Mouse (Mus musculus) C2C12 (cell line): ENCODE results near the gene Tedc2. TPM values are rescaled to one million over a fixed set of nuclear protein-coding genes. Genes with fewer than 3 reads are reported as not detected.

Experiments used
- H3K27me3 ChIP-seq: one replicate; pipeline ENCODE4 v1.6.1; 2011; ENCODE audit not compliant: control insufficient read depth, insufficient read depth, insufficient read length
- H3K36me3 ChIP-seq: one replicate; pipeline ENCODE4 v1.6.1; 2011; ENCODE audit not compliant: control insufficient read depth, insufficient read depth
- H3K4me3 ChIP-seq: one replicate; pipeline ENCODE4 v1.5.1; 2011; ENCODE audit warnings: mild to moderate bottlenecking, control low read depth; ENCODE audit not compliant: poor library complexity, insufficient read depth, severe bottlenecking
- H3K79me2 ChIP-seq: one replicate; pipeline ENCODE4 v1.6.1; 2011; ENCODE audit not compliant: control insufficient read depth, insufficient read depth
- H3K79me3 ChIP-seq: one replicate; pipeline ENCODE4 v1.6.1; 2011; ENCODE audit warnings: low read depth, control low read depth
- H3ac ChIP-seq: one replicate; pipeline ENCODE3; 2011; ENCODE audit warnings: low read depth; ENCODE audit not compliant: control insufficient read depth, insufficient read length
- CEBPB ChIP-seq: IDR thresholded peaks from one replicate; pipeline ENCODE4 v1.6.1; 2011; ENCODE audit warnings: low read depth, mild to moderate bottlenecking, control low read depth, moderate library complexity
- CTCF ChIP-seq: IDR thresholded peaks from one replicate; pipeline ENCODE4 v1.5.1; 2011; ENCODE audit not compliant: control insufficient read depth, insufficient read depth, insufficient read length
- FOSL1 ChIP-seq: IDR thresholded peaks from one replicate; pipeline ENCODE4 v1.8.0; 2011; ENCODE audit warnings: mild to moderate bottlenecking, low read length; ENCODE audit not compliant: poor library complexity, insufficient read depth, severe bottlenecking
- MAX ChIP-seq: IDR thresholded peaks from one replicate; pipeline ENCODE4 v1.6.1; 2011; ENCODE audit warnings: mild to moderate bottlenecking, control low read depth
- MYOD1 ChIP-seq: IDR thresholded peaks from one replicate; pipeline ENCODE4 v1.6.1; 2011; ENCODE audit warnings: low read depth; ENCODE audit not compliant: control insufficient read depth, insufficient read length
- MYOG ChIP-seq: IDR thresholded peaks from one replicate; pipeline ENCODE4 v1.6.1; 2011; ENCODE audit not compliant: control insufficient read depth, insufficient read length; ENCODE audit errors: extremely low read depth
- USF1 ChIP-seq: IDR thresholded peaks from one replicate; pipeline ENCODE4 v1.6.1; 2011; ENCODE audit warnings: low read depth, mild to moderate bottlenecking, control low read depth, moderate library complexity
- polyA plus RNA-seq: library from polyadenylated mRNA; unstranded; fragments of >200 nt; fragmentation: generic; extraction: Trizol; gene quantifications from one replicate; pipeline ENCODE4 v1.2.1, GENCODE M21; 2012; ENCODE audit warnings: missing spikeins

Gene Tedc2
- polyA plus RNA-seq, 1 experiment = 13.2 TPM

- H3ac ChIP-seq = no peak overlapping the region
- H3K79me3 ChIP-seq = no peaks in the 10 kb centered on the region
- H3K36me3 ChIP-seq = no peaks in the 10 kb centered on the region
- TF ChIP-seq CTCF (no peak), MYOG (no peak), USF1 (no peak), FOSL1 (no peak), CEBPB (no peak)
- no peak overlapping the region for H3K4me3 ChIP-seq
- no peaks in the 10 kb centered on the region for H3K79me2 ChIP-seq
- H3K27me3 ChIP-seq = no peaks in the 10 kb centered on the region
Observed at GRCm38 (mm10) chr17:24193769-24194168, 26.9 kb downstream of the Tedc2 start.

DNA sequence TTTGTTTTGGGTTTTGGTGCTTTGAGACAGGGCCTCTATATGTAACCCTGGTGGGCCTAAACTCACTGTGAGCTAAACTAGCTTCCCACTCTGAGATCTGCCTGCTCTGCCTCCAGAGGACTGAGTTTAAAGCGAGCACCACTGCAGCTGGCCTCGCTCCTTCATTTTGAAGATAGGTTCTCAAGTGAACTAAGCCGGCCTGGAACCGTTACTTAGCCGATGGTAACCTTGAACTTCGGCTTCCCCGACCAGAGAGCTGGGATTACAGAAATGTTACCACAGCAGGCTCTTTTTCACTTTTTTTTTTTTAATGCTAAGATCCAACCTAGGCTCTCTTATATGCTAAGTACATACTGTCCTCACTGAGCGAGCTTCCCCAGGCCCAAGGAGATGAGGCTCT, 27.4 kb downstream of the Tedc2 start:
- H3K79me3 ChIP-seq = no peaks in the 10 kb centered on the region
- no peaks in the 10 kb centered on the region for H3K79me2 ChIP-seq
- H3ac ChIP-seq = no peak overlapping the region
- H3K4me3 ChIP-seq = no peak overlapping the region
- no peak for TF ChIP-seq CEBPB
- no peak for TF ChIP-seq MYOG
- no peak for TF ChIP-seq MAX
- no peak for TF ChIP-seq CTCF
- TF ChIP-seq MYOD1 = no peak
- no peak for TF ChIP-seq USF1
- no peak for TF ChIP-seq FOSL1
- no peaks in the 10 kb centered on the region for H3K36me3 ChIP-seq
- no peaks in the 10 kb centered on the region for H3K27me3 ChIP-seq

DNA sequence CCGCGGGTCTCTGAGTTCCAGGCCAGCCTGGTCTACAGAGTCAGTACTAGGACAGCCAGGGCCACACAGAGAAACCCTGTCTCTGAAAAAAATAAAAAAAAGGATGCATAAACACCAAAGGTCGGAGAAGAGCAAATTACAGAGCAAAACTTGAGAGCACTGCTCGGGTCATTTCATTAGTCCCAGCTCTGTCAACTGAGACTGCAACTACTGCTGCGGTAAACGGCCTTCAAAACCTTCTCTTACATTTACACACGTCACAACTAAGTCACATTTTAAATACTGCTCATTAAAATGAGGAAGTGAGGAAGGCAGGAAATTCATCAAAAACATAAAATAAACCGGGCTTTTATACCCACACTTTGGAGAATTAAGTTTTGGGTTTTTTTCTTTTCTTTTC, 27.8 kb downstream of the Tedc2 start:
- no peak overlapping the region for H3ac ChIP-seq
- H3K79me2 ChIP-seq = no peaks in the 10 kb centered on the region
- no peaks in the 10 kb centered on the region for H3K79me3 ChIP-seq
- H3K4me3 ChIP-seq = no peak overlapping the region
- H3K36me3 ChIP-seq = no peaks in the 10 kb centered on the region
- no peaks in the 10 kb centered on the region for H3K27me3 ChIP-seq
- TF ChIP-seq CTCF (no peak), MAX (no peak), MYOD1 (no peak), USF1 (no peak), MYOG (no peak), CEBPB (no peak), FOSL1 (no peak)

- no peak overlapping the region for H3ac ChIP-seq
- H3K79me2 ChIP-seq = no peaks in the 10 kb centered on the region
- H3K79me3 ChIP-seq = no peaks in the 10 kb centered on the region
- H3K27me3 ChIP-seq = no peaks in the 10 kb centered on the region
- H3K36me3 ChIP-seq = no peaks in the 10 kb centered on the region
- H3K4me3 ChIP-seq = no peak overlapping the region
- no peak for TF ChIP-seq USF1
- TF ChIP-seq CEBPB = no peak
Observed at GRCm38 (mm10) chr17:24191481-24191880, 29.2 kb downstream of the Tedc2 start.

GRCm38 (mm10) chr17:24190934-24191333, 29.7 kb downstream of the Tedc2 start:
- H3K27me3 ChIP-seq = no peaks in the 10 kb centered on the region
- no peaks in the 10 kb centered on the region for H3K79me2 ChIP-seq
- H3ac ChIP-seq = no peak overlapping the region
- no peaks in the 10 kb centered on the region for H3K36me3 ChIP-seq
- no peaks in the 10 kb centered on the region for H3K79me3 ChIP-seq
- no peak for TF ChIP-seq MYOG
- no peak for TF ChIP-seq FOSL1
- no peak for TF ChIP-seq CEBPB
- no peak for TF ChIP-seq USF1
- TF ChIP-seq MYOD1 = no peak
- no peak for TF ChIP-seq MAX
- TF ChIP-seq CTCF = no peak
- no peak overlapping the region for H3K4me3 ChIP-seq

DNA sequence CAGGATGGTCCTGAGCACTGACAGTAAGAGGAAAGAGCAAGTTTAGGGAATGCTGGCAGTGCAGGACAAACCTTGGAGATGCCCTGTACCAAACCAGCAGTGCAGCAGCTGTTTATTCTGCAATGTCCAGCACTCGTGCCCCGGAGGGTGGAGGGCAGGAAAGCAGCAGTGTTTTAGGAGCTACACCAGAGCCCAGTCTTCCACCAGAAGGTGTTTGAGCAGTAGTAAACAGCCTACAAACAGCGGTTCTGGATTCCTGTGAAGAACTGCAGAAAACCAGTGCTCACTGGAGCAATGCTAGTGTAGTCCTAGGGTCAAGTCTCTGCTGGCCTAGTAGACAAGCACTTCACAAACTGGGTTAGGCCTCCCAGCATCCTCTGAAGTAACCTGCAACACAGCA, 46.4 kb downstream of the Tedc2 start:
- Histone ChIP-seq H3K27me3 (no peaks in the 10 kb centered on the region), H3K79me3 (no peaks in the 10 kb centered on the region), H3K36me3 (no peaks in the 10 kb centered on the region), H3ac (no peak overlapping the region), H3K4me3 (no peak overlapping the region), H3K79me2 (no peaks in the 10 kb centered on the region)
- no peak for TF ChIP-seq MYOG
- TF ChIP-seq MYOD1 = no peak
- no peak for TF ChIP-seq CTCF
- TF ChIP-seq FOSL1 = no peak
